Mouse (Mus musculus) intestine, embryonic 16.5 days (tissue): ENCODE measurements around the gene Gpr119. TPM values are rescaled to one million over a fixed set of nuclear protein-coding genes. Genes with fewer than 3 reads are reported as not detected.

Experiments
- ATAC-seq: fragments of 200-750 bp; cut with Nextera tagmentation; 2 replicates; pipeline ENCODE4 v1.8.0; 2017; ENCODE audit warnings: moderate TSS enrichment, moderate library complexity
- H3K27ac ChIP-seq: fragments of 300-500 bp; sonication (generic); 2 replicates; pipeline ENCODE4 v1.5.1; 2014; ENCODE audit warnings: mild to moderate bottlenecking, low read length
- H3K27me3 ChIP-seq: fragments of 300-500 bp; sonication (generic); replicated peaks from 2 replicates; pipeline ENCODE4 v1.6.1; 2014; ENCODE audit warnings: low read length, control low read depth, mixed read lengths; ENCODE audit not compliant: control insufficient read depth, insufficient read depth
- H3K36me3 ChIP-seq: fragments of 300-500 bp; sonication (generic); 2 replicates; pipeline ENCODE4 v1.6.1; 2014; ENCODE audit warnings: low read length, control low read depth; ENCODE audit not compliant: control insufficient read depth, insufficient read depth
- H3K4me1 ChIP-seq: fragments of 300-500 bp; sonication (generic); 2 replicates; pipeline ENCODE4 v1.6.1; 2014; ENCODE audit warnings: low read length, control low read depth, mixed read lengths; ENCODE audit not compliant: control insufficient read depth, insufficient read depth
- H3K4me2 ChIP-seq: fragments of 300-500 bp; sonication (generic); 2 replicates; pipeline ENCODE4 v1.6.1; 2014; ENCODE audit warnings: low read depth, low read length, control low read depth
- H3K4me3 ChIP-seq: fragments of 300-500 bp; sonication (generic); 2 replicates; pipeline ENCODE4 v1.5.1; 2014; ENCODE audit warnings: mild to moderate bottlenecking, low read length
- H3K9ac ChIP-seq: fragments of 300-500 bp; sonication (generic); 2 replicates; pipeline ENCODE4 v1.6.1; 2014; ENCODE audit warnings: low read depth, low read length
- H3K9me3 ChIP-seq: fragments of 300-500 bp; sonication (generic); 2 replicates; pipeline ENCODE4 v1.6.1; 2016; ENCODE audit warnings: low read length, control low read depth; ENCODE audit not compliant: control insufficient read depth
- WGBS: fragments of 180-500 bp; shearing (Covaris S2); extraction: QIAGEN DNeasy Blood & Tissue Kit; methylation state at CpG from one replicate; pipeline ENCODE4 v1.1.7; 2014; 5-methylcytosine and 5-hydroxymethylcytosine counted together
- microRNA-seq: library from miRNA; unstranded; fragments of <30 nt; microRNA quantifications from one replicate; pipeline ENCODE4, GENCODE M21; 2016
- polyA plus RNA-seq: library from polyadenylated mRNA; unstranded; fragments of >200 nt; fragmentation: Nextera tagmentation; extraction: Ambion mirVana; gene quantifications from 2 replicates; pipeline ENCODE4 v1.2.1, GENCODE M21; 2015

Gpr119 gene
- polyA plus RNA-seq, 1 experiment from 2014 or later: 0.27 TPM

GRCm38 (mm10) chrX:48644122-48644521, 30.2 kb downstream of the Gpr119 start:
- Histone ChIP-seq H3K4me1 (no peaks in the 10 kb centered on the region), H3K4me2 (no peak overlapping the region), H3K9ac (no peak overlapping the region), H3K4me3 (no peak overlapping the region), H3K9me3 (no peaks in the 10 kb centered on the region), H3K36me3 (no peaks in the 10 kb centered on the region), H3K27ac (no peak overlapping the region), H3K27me3 (no peaks in the 10 kb centered on the region)
- 88% methylated on average over 2 of the region's 2 CpGs for WGBS
- ATAC-seq: no peak

DNA sequence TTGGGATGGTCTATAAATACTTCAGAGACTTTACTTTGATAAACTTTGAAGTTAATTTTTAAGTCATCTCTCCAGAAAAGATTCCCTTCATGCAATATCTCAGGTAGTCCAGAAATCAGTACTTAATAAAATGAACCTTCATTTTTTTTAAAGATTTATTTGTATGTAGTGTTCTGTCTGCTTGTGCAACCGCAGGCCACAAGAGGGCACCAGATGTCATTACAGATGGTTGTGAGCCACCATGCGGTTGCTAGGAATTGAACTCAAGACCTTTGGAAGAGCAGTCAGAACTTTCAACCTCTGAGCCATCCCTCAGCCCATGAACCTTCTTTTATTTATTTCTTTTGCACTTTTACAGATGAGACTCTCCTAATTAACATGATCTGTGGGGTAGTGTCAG, 37.2 kb downstream of the Gpr119 start:
- 62% methylated on average over 2 of the region's 2 CpGs for WGBS
- Histone ChIP-seq H3K4me1 (no peaks in the 10 kb centered on the region), H3K4me3 (no peak overlapping the region), H3K27ac (no peak overlapping the region), H3K36me3 (no peaks in the 10 kb centered on the region), H3K9ac (no peak overlapping the region), H3K9me3 (no peaks in the 10 kb centered on the region), H3K27me3 (no peaks in the 10 kb centered on the region), H3K4me2 (no peak overlapping the region)
- no peak for ATAC-seq

DNA sequence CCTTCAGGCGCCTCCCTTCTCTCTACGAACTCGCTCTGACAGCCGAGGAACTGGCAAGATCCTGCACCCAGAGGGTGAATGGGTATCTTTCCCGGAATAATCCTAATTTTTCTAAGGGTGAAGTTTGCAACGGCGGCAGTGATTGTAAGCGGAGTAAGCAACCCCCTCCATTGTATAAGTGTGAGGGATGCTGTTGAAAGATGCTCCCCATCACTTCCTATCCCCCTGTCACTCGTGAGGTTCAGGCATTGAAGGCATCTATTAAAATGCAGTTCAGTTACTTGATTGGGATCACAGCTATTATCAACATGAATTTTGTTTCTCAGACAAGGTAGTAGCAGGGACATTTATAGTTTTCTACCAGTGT, 50.2 kb downstream of the Gpr119 start:
- H3K27me3 ChIP-seq: no peaks in the 10 kb centered on the region
- no peaks in the 10 kb centered on the region for H3K9me3 ChIP-seq
- WGBS: 21% methylated on average over 9 of the region's 9 CpGs
- H3K36me3 ChIP-seq: no peaks in the 10 kb centered on the region
- H3K4me3 ChIP-seq: peak overlapping the region; percentile 66
- peak overlapping the region; percentile 70 for H3K9ac ChIP-seq
- peak overlapping the region; percentile 56 for H3K4me2 ChIP-seq
- H3K4me1 ChIP-seq: no peaks in the 10 kb centered on the region
- ATAC-seq: peak; percentile 16; the same call in 1 of the 2 replicates
- peak overlapping the region; percentile 76 for H3K27ac ChIP-seq

- Histone ChIP-seq H3K4me2 (peak within 1 kb of the TSS; percentile 56), H3K27ac (peak within 1 kb of the TSS; percentile 76), H3K4me1 (no peaks in the 10 kb centered on the region), H3K36me3 (no peaks in the 10 kb centered on the region), H3K4me3 (peak within 1 kb of the TSS; percentile 66), H3K27me3 (no peaks in the 10 kb centered on the region), H3K9ac (peak within 1 kb of the TSS; percentile 70), H3K9me3 (no peaks in the 10 kb centered on the region)
- ATAC-seq: peak; percentile 97
- WGBS: 15% methylated on average over 38 of the region's 38 CpGs
Observed at GRCm38 (mm10) chrX:48623379-48624053, 50.8 kb downstream of the Gpr119 start, which contains the start of gene Slc25a14. TSS of gene Slc25a14 (plus strand) at chrX:48623413.

- Histone ChIP-seq H3K4me1 (no peaks in the 10 kb centered on the region), H3K36me3 (no peaks in the 10 kb centered on the region), H3K9ac (peak overlapping the region; percentile 70; the same call in 1 of the 2 replicates), H3K27ac (peak overlapping the region; percentile 76), H3K9me3 (no peaks in the 10 kb centered on the region), H3K4me3 (peak overlapping the region; percentile 66), H3K27me3 (no peaks in the 10 kb centered on the region), H3K4me2 (peak overlapping the region; percentile 49)
- ATAC-seq: no peak
- 27% methylated on average over 4 of the region's 4 CpGs for WGBS
Observed at GRCm38 (mm10) chrX:48623049-48623378, 51.3 kb downstream of the Gpr119 start.

Small RNAs within 50 kb of the gene (microRNA-seq; reads per million reads assigned to microRNA genes)
- not detected for gene Gm27828

Other genes starting within 250 kb of the Gpr119 start
- 11.8 and 15.5 TPM in 2 replicates for gene Elf4, start 211.3 kb downstream of the Gpr119 start, polyA plus RNA-seq
- 114 and 115 TPM in 2 replicates for gene Aifm1, start 160.9 kb downstream of the Gpr119 start, polyA plus RNA-seq
- 3.9 and 4.8 TPM in 2 replicates for gene Rab33a, start 155.2 kb downstream of the Gpr119 start, polyA plus RNA-seq
- 5.5 and 6.0 TPM in 2 replicates for gene Zfp280c, start 80.0 kb downstream of the Gpr119 start, polyA plus RNA-seq
- gene Slc25a14, start 51.1 kb downstream of the Gpr119 start, polyA plus RNA-seq: 11.5 and 11.8 TPM in 2 replicates
- 13.1 and 14.0 TPM in 2 replicates for gene Rbmx2, start 20.5 kb upstream of the Gpr119 start, polyA plus RNA-seq
- not detected in 2 replicates for gene Gm595, start 203.2 kb upstream of the Gpr119 start, polyA plus RNA-seq